ENCODE assay signal across 12 mouse cellular contexts in genomic region chr19:8592155-8592554, GRCm38 (mm10). TPM values are rescaled to one million over a fixed set of nuclear protein-coding genes. Genes with fewer than 3 reads are reported as not detected.
A peak's percentile ranks its signal among the peaks of the same experiment; 100 is the strongest.
DNase-seq lines count a peak whose midpoint lies in the region; ATAC-seq and TF ChIP-seq lines count a peak whose summit lies in the region.
"Had no signal": no experiment of that assay in that cellular context is flagged by ENCODE, and none has a peak within 500 bp of the region (broad histone marks: within the 10 kb centered on the region; RNA-seq: fewer than 3 reads in every experiment).

No protein-coding gene starts in this region.

- TF ChIP-seq CTCF in cortical plate, adult 2 months (IDR thresholded peaks at IDR 0.05; ENCODE audit: extremely low read depth, insufficient read depth, low read length): no peak

- H3K9me3 ChIP-seq in kidney, embryonic 14.5 days (ENCODE audit: control insufficient read depth, low read length): no peaks in the 10 kb centered on the region
- H3K9me3 ChIP-seq: forebrain, embryonic 12.5 days; hindbrain, embryonic 12.5 days; lung, embryonic 15.5 days had no signal

- no peaks in the 10 kb centered on the region for H3K36me3 ChIP-seq in kidney, embryonic 14.5 days (ENCODE audit: control insufficient read depth, insufficient read depth, low read length)
- H3K36me3 ChIP-seq: forebrain, embryonic 12.5 days; hindbrain, embryonic 12.5 days; lung, embryonic 15.5 days had no signal

- H3K9ac ChIP-seq in kidney, embryonic 14.5 days (ENCODE audit: low read depth, low read length): no peak overlapping the region
- H3K9ac ChIP-seq: forebrain, embryonic 12.5 days; hindbrain, embryonic 12.5 days; lung, embryonic 15.5 days had no signal

- H3K4me3 ChIP-seq in cortical plate, adult 2 months (ENCODE audit: insufficient read depth, low read length): 0 out of 2 replicates have a peak overlapping the region, but pooled peaks have one; percentile 15
- no peak overlapping the region for H3K4me3 ChIP-seq in kidney, embryonic 14.5 days (ENCODE audit: low read length)
- H3K4me3 ChIP-seq: forebrain, embryonic 12.5 days; hindbrain, embryonic 12.5 days; lung, embryonic 15.5 days had no signal

- H3K4me1 ChIP-seq in cortical plate, adult 2 months (ENCODE audit: control insufficient read depth, insufficient read depth, low read length): no peaks in the 10 kb centered on the region
- H3K4me1 ChIP-seq in kidney, embryonic 14.5 days (ENCODE audit: control insufficient read depth, insufficient read depth, low read length): peaks cover 11% of the 10 kb centered on the region

- WGBS in kidney, embryonic 14.5 days: 60% methylated on average over 2 of the region's 2 CpGs

- H3K27me3 ChIP-seq in kidney, embryonic 14.5 days (ENCODE audit: control insufficient read depth, insufficient read depth, low read length): no peaks in the 10 kb centered on the region
- H3K27me3 ChIP-seq: forebrain, embryonic 12.5 days; hindbrain, embryonic 12.5 days; lung, embryonic 15.5 days had no signal

- DNase-seq in 416B (ENCODE audit: low read depth): peak; percentile 97
- peak; percentile 25 to 43 for DNase-seq in B cell, adult 2 months
- DNase-seq in adrenal gland, postnatal 14 days: no peak
- no peak for DNase-seq in urinary bladder, postnatal 36 days (ENCODE audit: low spot score in 2 of 2)
- DNase-seq: gastrocnemius, postnatal 36 days had no signal

- TF ChIP-seq POLR2A in cortical plate, adult 2 months (IDR thresholded peaks at IDR 0.05; ENCODE audit: extremely low read depth, insufficient read depth, low read length): no peak

- H3K27ac ChIP-seq in cortical plate, adult 2 months (ENCODE audit: insufficient read depth, low read length): 0 out of 2 replicates have a peak overlapping the region, but pooled peaks have one; percentile 5
- H3K27ac ChIP-seq in kidney, embryonic 14.5 days (ENCODE audit: low read depth, low read length): no peak overlapping the region
- H3K27ac ChIP-seq: forebrain, embryonic 12.5 days; hindbrain, embryonic 12.5 days; lung, embryonic 15.5 days had no signal

- 0 out of 2 replicates have a peak, but pooled peaks have one; percentile 36 for ATAC-seq in monocyte, adult 5-6 weeks (replicated peaks; ENCODE audit: insufficient number of reproducible peaks, low FRiP score, low TSS enrichment, poor library complexity, severe bottlenecking)
- no peak for ATAC-seq in kidney, embryonic 14.5 days (ENCODE audit: low FRiP score, low TSS enrichment)

- no peak overlapping the region for H3K4me2 ChIP-seq in kidney, embryonic 14.5 days (replicated peaks; ENCODE audit: low read depth, low read length)
- H3K4me2 ChIP-seq: forebrain, embryonic 12.5 days; hindbrain, embryonic 12.5 days; lung, embryonic 15.5 days had no signal

RNA-seq across cellular contexts. Expression of gene Slc22a8, which starts 1.1 kb away (rescaled TPM):
- polyA plus RNA-seq in cortical plate, adult 2 months (2012; rRNA removed): 23.4 and 23.9 TPM in 2 replicates
- total RNA-seq in monocyte, adult 5-6 weeks (2017): 0.21 TPM in 1 of 3 replicates, not detected in the others
- 0.15 and 0.53 TPM in 2 replicates for total RNA-seq in adrenal gland, postnatal 14 days (2021)
- 1.7 and 3.9 TPM in 2 replicates for polyA plus RNA-seq in kidney, embryonic 14.5 days (2014; fragmentation: Nextera tagmentation; extraction: Ambion mirVana)
- total RNA-seq: gastrocnemius, postnatal 36 days had no signal

RNA-seq across cellular contexts. Expression of gene Slc22a6, which starts 25.7 kb away (rescaled TPM):
- 5.9 and 6.5 TPM in 2 replicates for polyA plus RNA-seq in cortical plate, adult 2 months (2012; rRNA removed)
- total RNA-seq in monocyte, adult 5-6 weeks (2017): not detected in 3 replicates
- not detected in 2 replicates for total RNA-seq in adrenal gland, postnatal 14 days (2021)
- 1.2 and 3.2 TPM in 2 replicates for polyA plus RNA-seq in kidney, embryonic 14.5 days (2014; fragmentation: Nextera tagmentation; extraction: Ambion mirVana)
- total RNA-seq: gastrocnemius, postnatal 36 days had no signal
- polyA plus RNA-seq: stomach, embryonic 16.5 days had no signal

Comparison
In these comparisons a context has a peak if more than half of its experiments do, and no peak if none do; other contexts are left out.
1. DNase-seq: peak in 416B (single experiment) and B cell, adult 2 months (2 of 2); none in adrenal gland, postnatal 14 days (single experiment) and urinary bladder, postnatal 36 days (0 of 2).